In the genomic region with DNA sequence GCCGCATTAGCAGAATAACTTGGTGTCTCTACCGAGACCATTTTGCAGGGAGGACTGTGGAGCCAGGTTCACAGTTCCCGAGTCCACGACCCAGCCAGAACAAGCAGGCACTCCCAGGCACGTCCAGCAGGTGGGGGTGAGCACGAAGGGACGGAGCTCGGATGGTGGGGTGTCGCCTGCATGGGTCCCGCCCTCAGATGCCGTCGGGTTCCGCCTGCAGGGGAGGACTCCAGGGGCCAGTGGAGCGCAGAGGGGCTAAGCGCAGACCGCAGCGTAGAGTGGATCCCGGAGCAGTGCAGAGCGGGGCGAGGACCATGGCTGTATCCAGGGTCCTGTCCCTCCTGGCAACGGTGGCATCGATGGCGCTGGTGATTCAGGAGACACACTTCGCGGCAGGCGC, we compare ENCODE assay signal across 8 mouse cellular contexts. TPM values are rescaled to one million over a fixed set of nuclear protein-coding genes. Genes with fewer than 3 reads are reported as not detected.
DNase-seq lines count a peak whose midpoint lies in the region; ATAC-seq lines count a peak whose summit lies in the region.

Lamc3 (plus strand) TSS at position 262 of the 400 bp plus-strand sequence.

- no peaks in the 10 kb centered on the region for H3K36me3 ChIP-seq in forebrain, embryonic 12.5 days (replicated peaks)
- no peaks in the 10 kb centered on the region for H3K36me3 ChIP-seq in hindbrain, embryonic 13.5 days
- H3K36me3 ChIP-seq in limb, embryonic 15.5 days: no peaks in the 10 kb centered on the region
- no peaks in the 10 kb centered on the region for H3K36me3 ChIP-seq in midbrain, embryonic 15.5 days (replicated peaks)

- no peak within 1 kb of the TSS for H3K27ac ChIP-seq in forebrain, embryonic 12.5 days
- no peak within 1 kb of the TSS for H3K27ac ChIP-seq in hindbrain, embryonic 13.5 days
- H3K27ac ChIP-seq in limb, embryonic 15.5 days: no peak within 1 kb of the TSS
- H3K27ac ChIP-seq in midbrain, embryonic 15.5 days: no peak within 1 kb of the TSS

- peak; percentile 53 for DNase-seq in urinary bladder, postnatal 14 days (ENCODE audit: low spot score)
- no peak for DNase-seq in urinary bladder, adult 2 months (ENCODE audit: low spot score)
- peak; percentile 60 for DNase-seq in thymus, postnatal 14 days
- DNase-seq in right cerebral cortex, adult 18-20 months: no peak

- H3K4me2 ChIP-seq in forebrain, embryonic 12.5 days: peak within 1 kb of the TSS; percentile 18; the same call in 1 of the 2 replicates
- peak within 1 kb of the TSS; percentile 38 for H3K4me2 ChIP-seq in hindbrain, embryonic 13.5 days
- peak within 1 kb of the TSS; percentile 44 for H3K4me2 ChIP-seq in limb, embryonic 15.5 days
- peak within 1 kb of the TSS; percentile 33; the same call in 1 of the 2 replicates for H3K4me2 ChIP-seq in midbrain, embryonic 15.5 days

- no peak for ATAC-seq in forebrain, embryonic 12.5 days (ENCODE audit: low FRiP score)
- ATAC-seq in hindbrain, embryonic 13.5 days (ENCODE audit: low FRiP score): no peak
- no peak for ATAC-seq in limb, embryonic 15.5 days (ENCODE audit: insufficient number of reproducible peaks, low FRiP score, low TSS enrichment, low read depth)
- ATAC-seq in midbrain, embryonic 15.5 days (replicated peaks): no peak

- 5% methylated on average over 26 of the region's 26 CpGs for WGBS in forebrain, embryonic 12.5 days
- WGBS in hindbrain, embryonic 13.5 days: 7% methylated on average over 26 of the region's 26 CpGs
- 5% methylated on average over 26 of the region's 26 CpGs for WGBS in limb, embryonic 15.5 days
- WGBS in midbrain, embryonic 15.5 days: 5% methylated on average over 26 of the region's 26 CpGs

- peaks cover 94% of the 10 kb centered on the region for H3K27me3 ChIP-seq in forebrain, embryonic 12.5 days
- peaks cover 87% of the 10 kb centered on the region for H3K27me3 ChIP-seq in hindbrain, embryonic 13.5 days
- H3K27me3 ChIP-seq in limb, embryonic 15.5 days: peaks cover 81% of the 10 kb centered on the region
- H3K27me3 ChIP-seq in midbrain, embryonic 15.5 days (replicated peaks): peaks cover 66% of the 10 kb centered on the region

- peak within 1 kb of the TSS; percentile 14; the same call in 1 of the 2 replicates for H3K4me3 ChIP-seq in forebrain, embryonic 12.5 days (replicated peaks)
- peak within 1 kb of the TSS; percentile 20 for H3K4me3 ChIP-seq in hindbrain, embryonic 13.5 days
- peak within 1 kb of the TSS; percentile 32 for H3K4me3 ChIP-seq in limb, embryonic 15.5 days
- H3K4me3 ChIP-seq in midbrain, embryonic 15.5 days: peak within 1 kb of the TSS; percentile 12; the same call in 1 of the 2 replicates

- H3K4me1 ChIP-seq in forebrain, embryonic 12.5 days: peaks cover 4% of the 10 kb centered on the region; the same call in 1 of the 2 replicates
- peaks cover 23% of the 10 kb centered on the region for H3K4me1 ChIP-seq in hindbrain, embryonic 13.5 days (replicated peaks)
- peaks cover 6% of the 10 kb centered on the region for H3K4me1 ChIP-seq in limb, embryonic 15.5 days
- peaks cover 10% of the 10 kb centered on the region; the same call in 1 of the 2 replicates for H3K4me1 ChIP-seq in midbrain, embryonic 15.5 days

- H3K9me3 ChIP-seq in forebrain, embryonic 12.5 days: no peaks in the 10 kb centered on the region
- no peaks in the 10 kb centered on the region for H3K9me3 ChIP-seq in hindbrain, embryonic 13.5 days
- no peaks in the 10 kb centered on the region for H3K9me3 ChIP-seq in limb, embryonic 15.5 days
- no peaks in the 10 kb centered on the region for H3K9me3 ChIP-seq in midbrain, embryonic 15.5 days

- H3K9ac ChIP-seq in forebrain, embryonic 12.5 days: no peak within 1 kb of the TSS
- peak within 1 kb of the TSS; percentile 24; the same call in 1 of the 2 replicates for H3K9ac ChIP-seq in hindbrain, embryonic 13.5 days
- peak within 1 kb of the TSS; percentile 1; the same call in 1 of the 2 replicates for H3K9ac ChIP-seq in limb, embryonic 15.5 days
- H3K9ac ChIP-seq in midbrain, embryonic 15.5 days: no peak within 1 kb of the TSS

RNA-seq across cellular contexts. Expression of gene Lamc3, which starts in this region (rescaled TPM):
- polyA plus RNA-seq in urinary bladder, adult 2 months (2012; rRNA removed): 2.8 and 4.1 TPM in 2 replicates
- 5.2 and 5.6 TPM in 2 replicates for polyA plus RNA-seq in forebrain, embryonic 12.5 days (2016; fragmentation: Nextera tagmentation; extraction: Ambion mirVana)
- 6.3 and 7.0 TPM in 2 replicates for polyA plus RNA-seq in hindbrain, embryonic 13.5 days (2015; fragmentation: Nextera tagmentation; extraction: Ambion mirVana)
- 1.5 and 1.9 TPM in 2 replicates for polyA plus RNA-seq in limb, embryonic 15.5 days (2015; fragmentation: Nextera tagmentation; extraction: Ambion mirVana)
- 6.2 and 6.8 TPM in 2 replicates for polyA plus RNA-seq in midbrain, embryonic 15.5 days (2015; fragmentation: Nextera tagmentation; extraction: Ambion mirVana)

Comparison
In these comparisons a context has a peak if more than half of its experiments do, and no peak if none do; other contexts are left out.
1. DNase-seq: peak in urinary bladder, postnatal 14 days (single experiment) and thymus, postnatal 14 days (single experiment); none in urinary bladder, adult 2 months (single experiment) and right cerebral cortex, adult 18-20 months (single experiment).
2. H3K9ac ChIP-seq: peak in hindbrain, embryonic 13.5 days (single experiment) and limb, embryonic 15.5 days (single experiment); none in forebrain, embryonic 12.5 days (single experiment) and midbrain, embryonic 15.5 days (single experiment).
3. Peak in every context shown above with its lines, with median percentiles within 50 percentile points of each other: H3K4me2 ChIP-seq and H3K4me3 ChIP-seq.